Mouse (Mus musculus): ENCODE results near the gene Sema4d.

Sema4d gene

DNA sequence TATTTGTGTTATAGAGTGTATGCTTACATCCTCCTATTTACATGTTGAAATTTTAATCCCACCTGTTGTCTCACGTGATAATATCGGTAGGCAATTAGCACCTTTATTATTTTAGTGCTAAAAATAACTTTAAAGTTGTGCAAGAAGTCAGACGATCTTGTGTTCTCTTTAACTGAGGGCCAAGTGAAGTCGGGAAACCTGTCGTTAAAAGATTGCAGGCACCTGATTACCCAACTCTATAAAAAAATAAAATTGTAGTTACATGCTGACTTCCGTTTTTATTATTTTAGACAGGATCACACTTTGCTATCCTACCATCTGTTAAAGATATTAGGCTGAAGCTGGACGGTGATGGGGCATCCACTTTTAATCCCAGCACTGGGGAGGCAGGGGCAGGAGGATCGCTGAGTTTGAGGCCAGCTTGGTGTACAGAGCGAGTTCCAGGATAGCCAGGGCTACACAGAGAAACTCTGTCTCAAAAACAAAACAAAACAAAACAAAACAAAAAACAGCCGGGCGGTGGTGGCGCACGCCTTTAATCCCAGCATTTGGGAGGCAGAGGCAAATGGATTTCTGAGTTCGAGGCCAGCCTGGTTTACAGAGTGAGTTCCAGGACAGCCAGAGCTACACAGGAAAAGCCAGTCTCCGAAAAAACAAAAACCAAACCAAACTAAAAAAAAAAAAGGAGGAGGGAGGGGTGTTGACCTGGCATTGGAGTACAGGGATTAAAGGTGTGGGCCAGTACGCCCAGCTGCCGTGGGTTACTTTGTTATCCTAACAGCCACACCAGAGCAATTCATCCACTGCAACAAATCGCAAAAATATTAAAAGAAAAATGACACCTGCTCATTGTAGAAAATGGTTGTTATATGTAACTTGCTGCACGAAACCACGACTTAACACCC lies 149.4 kb downstream of the Sema4d start:
- in situ Hi-C loops (cut with MboI): no loop called here

DNA sequence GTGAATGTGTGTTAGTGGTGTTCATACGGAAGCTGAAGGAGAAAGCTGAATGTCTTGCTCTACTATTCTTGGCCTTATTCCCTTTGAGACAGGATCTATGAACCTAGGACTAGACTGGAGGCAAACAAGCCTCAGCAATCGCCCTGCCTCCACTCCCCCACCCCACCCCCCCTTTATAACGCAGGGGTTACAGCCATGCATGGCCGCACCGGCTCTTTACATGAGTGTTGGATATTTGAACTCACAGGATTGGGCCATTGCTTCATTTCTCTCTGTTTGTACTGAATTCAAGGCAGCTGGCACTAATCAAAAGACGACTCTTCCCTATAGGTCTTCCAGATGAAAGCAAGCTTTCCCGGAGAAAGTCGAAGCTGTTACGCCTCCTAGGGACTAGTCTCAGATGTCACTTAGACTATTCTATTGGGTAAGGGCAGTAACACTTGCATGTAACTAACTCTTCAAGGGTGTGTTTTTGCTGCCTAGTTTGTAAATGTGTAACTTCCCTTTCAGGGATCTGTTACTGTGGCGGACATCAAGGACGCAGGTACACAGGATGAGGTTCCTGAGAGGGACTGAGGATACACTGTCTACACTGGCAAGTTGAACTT lies 151.3 kb downstream of the Sema4d start:
- in situ Hi-C loops (cut with MboI): no loop called here

DNA sequence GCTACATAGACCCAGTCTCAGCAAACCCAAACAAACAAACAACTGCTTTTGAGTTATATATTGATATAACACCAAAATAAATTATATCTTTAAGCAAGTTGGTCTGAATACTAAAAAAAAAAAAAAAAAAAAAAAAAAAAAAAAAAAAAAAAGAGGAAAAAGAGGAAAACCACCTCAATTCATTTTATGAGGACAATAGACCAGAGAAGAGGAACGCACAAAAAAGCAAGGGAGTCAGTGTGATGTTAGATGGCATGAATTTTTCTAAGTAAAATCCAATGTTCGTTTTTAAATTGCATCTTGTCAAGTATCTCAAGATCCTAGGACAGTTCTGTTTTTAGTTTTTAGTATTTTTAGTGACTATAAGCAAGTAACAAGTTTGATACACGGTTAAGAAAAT lies 152.1 kb downstream of the Sema4d start:
- in situ Hi-C loops (cut with MboI): no loop called here

DNA sequence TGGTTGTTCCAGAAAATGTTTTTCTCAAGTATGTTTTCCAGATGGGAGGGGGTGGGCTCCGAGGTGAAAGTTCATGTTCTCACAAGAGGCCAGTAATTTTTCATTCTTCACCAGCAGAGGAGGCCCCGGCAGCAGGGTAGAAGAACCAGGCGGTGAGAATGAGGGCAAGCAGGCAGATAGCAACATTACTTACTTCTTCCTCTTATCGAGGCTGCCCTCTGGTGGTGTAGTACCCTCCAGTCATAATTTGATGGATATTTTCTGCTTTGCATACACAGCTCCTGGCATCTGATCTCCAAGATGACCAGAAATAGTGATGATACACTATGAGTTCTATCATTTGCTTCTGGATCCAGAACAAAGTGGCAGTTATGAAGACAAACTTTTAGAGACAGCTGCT lies 154.6 kb downstream of the Sema4d start:
- in situ Hi-C loops (cut with MboI): no loop called here
